Mouse (Mus musculus) liver, adult 2 months (tissue): Measurements from ENCODE around the gene Tcerg1l.

Experiments used
- CTCF ChIP-seq: fragments of 200-500 bp; IDR thresholded peaks from 2 replicates; pipeline ENCODE4 v1.5.1; 2011; ENCODE audit warnings: low read depth, low read length, control low read depth
- POLR2A ChIP-seq: fragments of 200-500 bp; IDR thresholded peaks from 2 replicates; pipeline ENCODE4 v1.6.1; 2011; ENCODE audit warnings: low read length, control low read depth; ENCODE audit not compliant: insufficient read depth; ENCODE audit errors: extremely low read depth

GRCm38 (mm10) chr7:138271328-138271727, 126.2 kb downstream of the Tcerg1l start:
- no peak for TF ChIP-seq CTCF
- no peak for TF ChIP-seq POLR2A
